Mouse (Mus musculus) adrenal gland, adult 2 months (tissue): Measurements from ENCODE around the gene Derl3. TPM values are rescaled to one million over a fixed set of nuclear protein-coding genes. Genes with fewer than 3 reads are reported as not detected.
A peak's percentile ranks its signal among the peaks of the same experiment; 100 is the strongest.

Experiments
- DNase-seq: peaks from one replicate; pipeline ENCODE4 v3.0.0; 2021
- polyA plus RNA-seq: library from polyadenylated mRNA; depleted of rRNA; stranded (reverse); fragments of >200 nt; gene quantifications from 2 replicates; pipeline ENCODE4 v1.2.3, GENCODE M21; 2012; rRNA removed
- total RNA-seq, 2 experiments: library from RNA; stranded (reverse); gene quantifications; 2 replicates each; pipeline ENCODE4 v1.2.3; 2021

Derl3 gene
- total and polyA plus RNA-seq, 3 experiments: 2.1 to 5.4 (median 3.9) TPM

- DNase-seq: no peak
Measured at GRCm38 (mm10) chr10:75941042-75941824, 48.0 kb downstream of the Derl3 start.

GRCm38 (mm10) chr10:75942736-75943477, 49.7 kb downstream of the Derl3 start, which contains the start of gene Vpreb3:
Gene Vpreb3 (plus strand): TSS chr10:75943057.
- no peak for DNase-seq

- peak; percentile 60 for DNase-seq
Measured at GRCm38 (mm10) chr10:75944066-75944772, 51.0 kb downstream of the Derl3 start.

GRCm38 (mm10) chr10:75945213-75945612, 52.0 kb downstream of the Derl3 start:
- no peak for DNase-seq

Other genes with a start within 250 kb of the Derl3 start
- gene Susd2, start 249.4 kb upstream of the Derl3 start, total RNA-seq: 10 to 100 TPM; 10.7 to 13.5 TPM
- gene Susd2, start 249.4 kb upstream of the Derl3 start, polyA plus RNA-seq: 23.3 and 31.3 TPM in 2 replicates
- gene Cabin1, start 129.1 kb upstream of the Derl3 start, total RNA-seq: 10 to 100 TPM; 24.2 to 31.9 TPM
- 38.4 and 42.6 TPM in 2 replicates for gene Cabin1, start 129.1 kb upstream of the Derl3 start, polyA plus RNA-seq
- gene Ddt, start 120.0 kb upstream of the Derl3 start, total RNA-seq: 100 to 1,000 TPM; 177 to 205 TPM
- gene Ddt, start 120.0 kb upstream of the Derl3 start, polyA plus RNA-seq: 240 and 255 TPM in 2 replicates
- gene Gm20441, start 112.5 kb upstream of the Derl3 start, total RNA-seq: not detected
- not detected in 2 replicates for gene Gm20441, start 112.5 kb upstream of the Derl3 start, polyA plus RNA-seq
- 10 to 100 TPM; 16.9 to 28.9 TPM for gene Gstt3, start 112.0 kb upstream of the Derl3 start, total RNA-seq
- gene Gstt3, start 112.0 kb upstream of the Derl3 start, polyA plus RNA-seq: 14.6 and 17.2 TPM in 2 replicates
- 10 to 100 TPM; 52.0 to 64.8 TPM for gene Gstt1, start 94.8 kb upstream of the Derl3 start, total RNA-seq
- gene Gstt1, start 94.8 kb upstream of the Derl3 start, polyA plus RNA-seq: 50.9 and 61.2 TPM in 2 replicates
- not detected for gene Gstt4, start 70.9 kb upstream of the Derl3 start, total RNA-seq
- gene Gstt4, start 70.9 kb upstream of the Derl3 start, polyA plus RNA-seq: not detected in 2 replicates
- 10 to 100 TPM; 32.9 to 36.6 TPM for gene Gstt2, start 56.0 kb upstream of the Derl3 start, total RNA-seq
- 136 and 153 TPM in 2 replicates for gene Gstt2, start 56.0 kb upstream of the Derl3 start, polyA plus RNA-seq
- gene Mif, start 33.2 kb upstream of the Derl3 start, total RNA-seq: 100 to 1,000 TPM; 268 to 376 TPM
- 1,719 and 1,732 TPM in 2 replicates for gene Mif, start 33.2 kb upstream of the Derl3 start, polyA plus RNA-seq
- gene Smarcb1, start 28.2 kb downstream of the Derl3 start, total RNA-seq: 10 to 100 TPM; 77.6 to 87.4 TPM
- gene Smarcb1, start 28.2 kb downstream of the Derl3 start, polyA plus RNA-seq: 103 and 115 TPM in 2 replicates
- 1,000 to 10,000 TPM; 1,273 to 1,367 TPM for gene Chchd10, start 39.7 kb downstream of the Derl3 start, total RNA-seq
- 4,822 and 7,346 TPM in 2 replicates for gene Chchd10, start 39.7 kb downstream of the Derl3 start, polyA plus RNA-seq
- 10 to 100 TPM in 1 of 2 experiments, 1 to 10 TPM in 1; 5.1 to 14.8 TPM for gene Mmp11, start 43.1 kb downstream of the Derl3 start, total RNA-seq
- gene Mmp11, start 43.1 kb downstream of the Derl3 start, polyA plus RNA-seq: 26.7 and 48.0 TPM in 2 replicates
- 1 to 10 TPM; 2.2 to 4.0 TPM for gene Gm867, start 47.3 kb downstream of the Derl3 start, total RNA-seq
- 0.93 and 1.9 TPM in 2 replicates for gene Gm867, start 47.3 kb downstream of the Derl3 start, polyA plus RNA-seq
- not detected for gene Vpreb3, start 49.6 kb downstream of the Derl3 start, total RNA-seq
- gene Vpreb3, start 49.6 kb downstream of the Derl3 start, polyA plus RNA-seq: 1.1 and 2.0 TPM in 2 replicates
- gene Gm5134, start 61.1 kb downstream of the Derl3 start, total RNA-seq: not detected
- gene Gm5134, start 61.1 kb downstream of the Derl3 start, polyA plus RNA-seq: 0.03 and 0.11 TPM in 2 replicates
- gene Zfp280b, start 139.2 kb downstream of the Derl3 start, total RNA-seq: 1 to 10 TPM; 5.8 to 9.9 TPM
- gene Zfp280b, start 139.2 kb downstream of the Derl3 start, polyA plus RNA-seq: 3.5 and 3.8 TPM in 2 replicates
- not detected for gene Slc5a4b, start 217.5 kb downstream of the Derl3 start, total RNA-seq
- gene Slc5a4b, start 217.5 kb downstream of the Derl3 start, polyA plus RNA-seq: not detected in 2 replicates